Mouse (Mus musculus): Measurements from ENCODE around the gene Olfr1489. TPM values are rescaled to one million over a fixed set of nuclear protein-coding genes. Genes with fewer than 3 reads are reported as not detected.

Olfr1489 gene
- not detected in 2 replicates for polyA plus RNA-seq (2015; fragmentation: Nextera tagmentation; extraction: Ambion mirVana)

DNA sequence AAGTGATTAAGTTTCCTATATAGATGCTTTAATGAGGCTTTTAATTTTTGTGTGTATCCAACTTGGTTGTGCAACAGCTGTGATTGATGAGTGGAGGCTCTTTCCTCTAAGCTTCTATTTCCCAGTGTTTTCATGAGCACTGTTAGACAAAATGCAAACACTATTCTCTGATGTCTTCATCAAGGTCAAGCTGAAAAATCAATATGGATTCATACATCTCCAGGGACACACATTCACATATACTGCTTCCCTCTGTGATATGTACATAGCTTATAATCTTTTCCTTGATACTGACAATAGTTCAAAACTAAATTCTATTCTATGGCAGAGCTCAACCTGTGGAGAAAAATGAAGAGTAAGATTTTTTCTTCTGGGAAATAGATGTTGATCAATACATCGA is at the start of gene Olfr1489:
Olfr1489 (plus strand) TSS at position 301 of the 400 bp plus-strand sequence.

GRCm38 (mm10) chr19:13583211-13583610 is 48.2 kb upstream of the Olfr1489 start, which contains the start of gene Olfr1484:
TSS of gene Olfr1484 (plus strand) at chr19:13583511.

GRCm38 (mm10) chr19:13617075-13617474 is 14.3 kb upstream of the Olfr1489 start, which contains the start of gene Olfr1487:
TSS of gene Olfr1487 (plus strand) at chr19:13617375.

GRCm38 (mm10) chr19:13650791-13651190 is 19.4 kb downstream of the Olfr1489 start, which contains the start of gene Olfr1490:
TSS of gene Olfr1490 (plus strand) at chr19:13651091.

Small RNA genes within 50 kb of the gene (microRNA-seq; reads per million reads assigned to microRNA genes)
- gene Gm22323 (0 reads per million in 2 experiments), gene Gm23931 (0 reads per million in 2 experiments)

Other genes starting within 250 kb of the Olfr1489 start
- gene Olfr1469, start 223.8 kb upstream of the Olfr1489 start, polyA plus RNA-seq (2015; fragmentation: Nextera tagmentation; extraction: Ambion mirVana): not detected in 2 replicates
- not detected in 2 replicates for gene Olfr1471, start 188.2 kb upstream of the Olfr1489 start, polyA plus RNA-seq (2015; fragmentation: Nextera tagmentation; extraction: Ambion mirVana)
- gene Olfr1472, start 175.5 kb upstream of the Olfr1489 start, polyA plus RNA-seq (2015; fragmentation: Nextera tagmentation; extraction: Ambion mirVana): not detected in 2 replicates
- gene Olfr1474, start 162.1 kb upstream of the Olfr1489 start, polyA plus RNA-seq (2015; fragmentation: Nextera tagmentation; extraction: Ambion mirVana): not detected in 2 replicates
- not detected in 2 replicates for gene Olfr1475, start 151.4 kb upstream of the Olfr1489 start, polyA plus RNA-seq (2015; fragmentation: Nextera tagmentation; extraction: Ambion mirVana)
- not detected in 2 replicates for gene Olfr1477, start 131.1 kb upstream of the Olfr1489 start, polyA plus RNA-seq (2015; fragmentation: Nextera tagmentation; extraction: Ambion mirVana)
- gene Olfr1480, start 103.7 kb upstream of the Olfr1489 start, polyA plus RNA-seq (2015; fragmentation: Nextera tagmentation; extraction: Ambion mirVana): not detected in 2 replicates
- gene Olfr1484, start 48.1 kb upstream of the Olfr1489 start, polyA plus RNA-seq (2015; fragmentation: Nextera tagmentation; extraction: Ambion mirVana): not detected in 2 replicates
- gene Olfr1487, start 14.2 kb upstream of the Olfr1489 start, polyA plus RNA-seq (2015; fragmentation: Nextera tagmentation; extraction: Ambion mirVana): not detected in 2 replicates
- not detected in 2 replicates for gene Olfr1490, start 19.5 kb downstream of the Olfr1489 start, polyA plus RNA-seq (2015; fragmentation: Nextera tagmentation; extraction: Ambion mirVana)
- not detected in 2 replicates for gene Olfr1491, start 65.6 kb downstream of the Olfr1489 start, polyA plus RNA-seq (2015; fragmentation: Nextera tagmentation; extraction: Ambion mirVana)
- not detected in 2 replicates for gene Olfr1493-ps1, start 91.7 kb downstream of the Olfr1489 start, polyA plus RNA-seq (2015; fragmentation: Nextera tagmentation; extraction: Ambion mirVana)
- gene Olfr1494, start 108.1 kb downstream of the Olfr1489 start, polyA plus RNA-seq (2015; fragmentation: Nextera tagmentation; extraction: Ambion mirVana): not detected in 2 replicates
- gene Olfr1495, start 133.0 kb downstream of the Olfr1489 start, polyA plus RNA-seq (2015; fragmentation: Nextera tagmentation; extraction: Ambion mirVana): not detected in 2 replicates
- gene Olfr1496, start 146.3 kb downstream of the Olfr1489 start, polyA plus RNA-seq (2015; fragmentation: Nextera tagmentation; extraction: Ambion mirVana): not detected in 2 replicates
- not detected in 2 replicates for gene Olfr1497, start 166.6 kb downstream of the Olfr1489 start, polyA plus RNA-seq (2015; fragmentation: Nextera tagmentation; extraction: Ambion mirVana)
- not detected in 2 replicates for gene Olfr1499, start 187.8 kb downstream of the Olfr1489 start, polyA plus RNA-seq (2015; fragmentation: Nextera tagmentation; extraction: Ambion mirVana)
- not detected in 2 replicates for gene Olfr1500, start 198.9 kb downstream of the Olfr1489 start, polyA plus RNA-seq (2015; fragmentation: Nextera tagmentation; extraction: Ambion mirVana)
- not detected in 2 replicates for gene Olfr1501, start 219.1 kb downstream of the Olfr1489 start, polyA plus RNA-seq (2015; fragmentation: Nextera tagmentation; extraction: Ambion mirVana)
- gene Olfr1502, start 230.2 kb downstream of the Olfr1489 start, polyA plus RNA-seq (2015; fragmentation: Nextera tagmentation; extraction: Ambion mirVana): not detected in 2 replicates

Data from skeletal muscle tissue, postnatal 0 days (tissue).